ENCODE assay signal across 9 mouse cellular contexts in genomic region chr9:119792505-119792904, GRCm38 (mm10). TPM values are rescaled to one million over a fixed set of nuclear protein-coding genes. Genes with fewer than 3 reads are reported as not detected.
A peak's percentile ranks its signal among the peaks of the same experiment; 100 is the strongest.
DNase-seq lines count a peak whose midpoint lies in the region.
"Had no signal": no experiment of that assay in that cellular context is flagged by ENCODE, and none has a peak within 500 bp of the region (broad histone marks: within the 10 kb centered on the region; RNA-seq: fewer than 3 reads in every experiment).

No protein-coding gene starts in this region.

- peak; percentile 13 for DNase-seq in adrenal gland, postnatal 10 days
- DNase-seq in adrenal gland, adult 2 months, result no peak
- DNase-seq in layer of hippocampus, postnatal 10 days (ENCODE audit: low spot score in 2 of 2), result peak; percentile 18 to 30
- no peak for DNase-seq in layer of hippocampus, adult 9-11 months
- peak; percentile 50 for DNase-seq in embryo, embryonic 10.5 days (ENCODE audit: low spot score)
- peak; percentile 27 for DNase-seq in splenic B cell, adult 2 months (ENCODE audit: low read depth, low spot score)
- DNase-seq in adrenal gland, adult 18-20 months (ENCODE audit: low spot score in 2 of 2), result no peak
- no peak for DNase-seq in layer of hippocampus, postnatal 36 days

- no peaks in the 10 kb centered on the region for H3K27me3 ChIP-seq in splenic B cell, adult 2 months (ENCODE audit: control insufficient read depth, insufficient read depth, low read length, poor library complexity, severe bottlenecking)

- H3K36me3 ChIP-seq in splenic B cell, adult 2 months (ENCODE audit: control insufficient read depth, insufficient read depth, low read length, poor library complexity, severe bottlenecking), result no peaks in the 10 kb centered on the region

RNA-seq across cellular contexts. Expression of gene Scn11a, which starts 32.8 kb away (rescaled TPM):
- under 1 TPM; 0.12 TPM for total RNA-seq in adrenal gland, postnatal 10 days (2021)
- not detected for total RNA-seq in adrenal gland, adult 2 months (2021)
- polyA plus RNA-seq in adrenal gland, adult 2 months (2012; rRNA removed), result not detected in 2 replicates
- under 1 TPM; 0.18 to 0.25 TPM for total RNA-seq in layer of hippocampus, postnatal 10 days (2021)
- not detected for total RNA-seq in adrenal gland, adult 18-20 months (2021)
- not detected for total RNA-seq in layer of hippocampus, postnatal 36 days (2021)
- polyA plus RNA-seq: intestine, embryonic 16.5 days had no signal

Comparison
In these comparisons a context has a peak if more than half of its experiments do, and no peak if none do; other contexts are left out.
1. DNase-seq: peak in adrenal gland, postnatal 10 days (single experiment), layer of hippocampus, postnatal 10 days (2 of 2), embryo, embryonic 10.5 days (single experiment) and splenic B cell, adult 2 months (single experiment); none in adrenal gland, adult 2 months (single experiment), layer of hippocampus, adult 9-11 months (single experiment), adrenal gland, adult 18-20 months (0 of 2) and layer of hippocampus, postnatal 36 days (0 of 2).